Mouse (Mus musculus): ENCODE results near the gene Kcnab3. TPM values are rescaled to one million over a fixed set of nuclear protein-coding genes. Genes with fewer than 3 reads are reported as not detected.
"Not testable (repeated sequence)": the region's sequence is repeated elsewhere in the genome, so short reads cannot be mapped to it uniquely, and the experiment has no call there.

Kcnab3 gene
- total RNA-seq (2021) = 10 to 100 TPM; 12.3 to 17.9 TPM

DNA sequence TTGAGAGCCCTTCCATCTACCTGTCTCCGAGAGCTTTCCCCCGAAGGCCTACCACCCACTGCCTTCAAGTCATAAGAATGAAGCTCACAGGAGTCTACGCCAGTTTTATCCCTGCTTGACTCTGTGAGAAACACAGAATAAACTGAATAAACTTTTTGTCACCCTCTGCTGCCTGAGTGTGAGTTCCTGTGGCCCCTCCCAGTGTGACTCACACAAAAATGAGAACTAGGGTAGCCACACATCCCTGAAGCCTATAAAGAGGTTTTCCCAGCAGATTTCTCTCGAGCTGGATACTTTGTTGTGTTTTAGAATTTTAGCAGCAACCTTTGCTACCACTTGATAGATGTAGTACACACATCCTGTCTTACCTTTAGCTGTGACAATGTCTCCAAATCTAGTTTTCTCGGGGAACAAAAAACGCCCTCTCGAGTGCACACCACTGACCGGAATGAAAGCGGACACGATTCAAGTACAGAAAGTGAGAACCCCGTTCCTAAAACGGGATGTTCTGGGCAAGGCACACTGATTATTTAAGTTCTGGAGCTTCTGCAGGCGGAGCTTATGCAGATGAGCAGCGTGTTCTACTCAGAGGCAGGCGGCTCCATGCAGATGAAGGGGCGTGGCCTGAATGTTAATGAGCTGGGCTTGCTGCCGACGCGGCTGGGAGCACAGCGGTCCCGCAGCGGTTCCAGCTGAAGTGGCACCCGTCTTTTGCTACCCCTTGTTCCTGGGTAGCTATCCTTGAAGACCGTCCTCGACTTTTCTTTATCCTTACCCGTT lies at the start of gene Kcnab3:
Gene Kcnab3, plus strand, starts transcription at position 631 of the 780 bp plus-strand sequence.
- peak; percentile 82 to 91 for DNase-seq (ENCODE audit: extremely low spot score in 1 of 2, low spot score in 2 of 2)
- intact Hi-C loops (cut with DNase I) = no loop called here

- intact Hi-C loops (cut with DNase I) = no loop called here
- DNase-seq (ENCODE audit: extremely low spot score in 1 of 2, low spot score in 2 of 2) = no peak
Measured at GRCm38 (mm10) chr11:69277267-69277666, 48.8 kb upstream of the Kcnab3 start.

DNA sequence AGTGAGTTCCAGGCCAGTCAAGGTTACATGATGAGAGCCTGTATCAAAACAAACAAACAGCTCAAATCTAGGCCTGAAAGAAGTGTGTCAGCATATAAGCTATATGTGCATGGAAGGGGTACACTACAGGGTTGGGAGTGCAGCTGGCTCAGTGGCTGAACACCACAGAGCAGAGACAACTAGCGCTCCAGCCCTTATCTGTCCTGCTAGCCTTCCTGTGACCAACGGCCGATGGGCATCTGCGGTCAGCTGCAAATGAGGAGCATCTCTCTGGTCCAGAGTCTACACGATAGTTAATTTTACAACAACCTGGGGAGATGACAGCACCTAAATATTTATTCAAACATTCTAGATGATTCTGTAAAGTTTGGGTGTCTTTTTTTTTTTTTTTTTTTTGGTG lies 34.9 kb upstream of the Kcnab3 start:
- intact Hi-C loops (cut with DNase I) = no loop called here
- DNase-seq (ENCODE audit: extremely low spot score in 1 of 2, low spot score in 2 of 2) = no peak

- intact Hi-C loops (cut with DNase I) = no loop called here
- no peak for DNase-seq (ENCODE audit: extremely low spot score in 1 of 2, low spot score in 2 of 2)
Measured at GRCm38 (mm10) chr11:69295286-69295685, 30.8 kb upstream of the Kcnab3 start.

- DNase-seq (ENCODE audit: extremely low spot score in 1 of 2, low spot score in 2 of 2) = no peak
- intact Hi-C loops (cut with DNase I) = no loop called here
Measured at GRCm38 (mm10) chr11:69297799-69298198, 28.3 kb upstream of the Kcnab3 start.

DNA sequence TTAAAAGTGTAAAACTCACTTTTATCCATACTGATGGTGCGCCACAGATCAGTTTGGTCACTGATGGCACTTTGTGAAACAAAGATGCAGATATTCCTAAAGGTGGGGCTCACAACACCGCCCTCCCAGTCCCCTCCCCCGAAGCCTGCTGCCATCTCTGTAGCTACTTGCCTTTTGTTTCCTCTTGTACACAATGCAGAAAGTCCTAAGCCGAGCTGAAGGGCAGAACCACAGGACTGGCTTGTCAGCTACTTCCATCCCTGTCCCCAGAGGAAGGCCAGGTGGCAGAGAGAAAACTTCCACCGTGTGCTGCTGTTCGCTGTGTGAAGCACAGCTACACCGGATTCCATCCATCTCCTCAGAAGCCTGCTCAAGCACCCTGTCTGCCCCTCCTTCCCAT lies 27.8 kb upstream of the Kcnab3 start:
- DNase-seq (ENCODE audit: extremely low spot score in 1 of 2, low spot score in 2 of 2) = no peak
- intact Hi-C loops (cut with DNase I) = no loop called here

DNA sequence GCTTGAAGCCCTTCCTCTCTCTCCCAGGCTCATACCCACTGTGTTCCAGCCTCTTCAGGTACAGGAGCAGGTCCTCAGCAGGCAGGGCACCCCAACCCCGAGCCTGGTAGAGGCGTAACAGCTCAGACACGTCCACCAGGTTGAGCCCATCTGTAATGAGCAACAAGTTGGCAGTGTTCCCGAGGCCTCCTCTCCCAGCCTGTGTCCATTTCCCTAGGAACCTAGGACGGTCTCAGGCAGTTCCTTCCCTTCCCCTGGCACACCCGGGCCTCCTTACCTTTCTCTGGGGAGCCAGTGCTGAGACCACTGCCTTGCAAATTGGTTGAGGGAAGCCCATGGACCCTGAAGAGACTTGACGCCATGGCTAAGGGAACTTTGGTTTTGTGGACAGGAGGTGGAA lies 23.2 kb upstream of the Kcnab3 start:
- DNase-seq (ENCODE audit: extremely low spot score in 1 of 2, low spot score in 2 of 2) = no peak
- intact Hi-C loops (cut with DNase I) = no loop called here

GRCm38 (mm10) chr11:69305291-69305690 lies 20.8 kb upstream of the Kcnab3 start:
- intact Hi-C loops (cut with DNase I) = no loop called here
- no peak for DNase-seq (ENCODE audit: extremely low spot score in 1 of 2, low spot score in 2 of 2)

- intact Hi-C loops (cut with DNase I) = no loop called here
- DNase-seq (ENCODE audit: extremely low spot score in 1 of 2, low spot score in 2 of 2) = no peak
Measured at GRCm38 (mm10) chr11:69306039-69306438, 20.0 kb upstream of the Kcnab3 start.

DNA sequence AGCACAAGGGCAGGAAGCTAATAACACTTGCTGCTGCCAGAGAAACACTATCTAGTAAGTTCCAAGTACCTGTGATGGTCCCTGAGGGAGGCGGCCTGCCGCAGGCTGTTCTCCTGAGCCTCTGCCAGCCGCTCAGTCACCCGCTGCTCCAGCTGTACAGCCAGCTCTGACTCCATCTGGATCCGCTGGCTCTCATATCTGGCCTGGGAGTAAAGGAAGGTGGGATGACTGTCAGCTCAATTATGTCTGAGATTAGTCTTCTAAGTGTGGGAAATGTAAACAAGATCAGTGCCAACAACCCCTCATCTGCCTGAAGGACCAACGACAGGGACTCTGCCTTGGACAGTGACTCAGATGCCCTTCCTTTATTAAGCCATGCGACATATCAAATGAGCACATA lies 14.8 kb upstream of the Kcnab3 start:
- no peak for DNase-seq (ENCODE audit: extremely low spot score in 1 of 2, low spot score in 2 of 2)
- intact Hi-C loops (cut with DNase I) = no loop called here

DNA sequence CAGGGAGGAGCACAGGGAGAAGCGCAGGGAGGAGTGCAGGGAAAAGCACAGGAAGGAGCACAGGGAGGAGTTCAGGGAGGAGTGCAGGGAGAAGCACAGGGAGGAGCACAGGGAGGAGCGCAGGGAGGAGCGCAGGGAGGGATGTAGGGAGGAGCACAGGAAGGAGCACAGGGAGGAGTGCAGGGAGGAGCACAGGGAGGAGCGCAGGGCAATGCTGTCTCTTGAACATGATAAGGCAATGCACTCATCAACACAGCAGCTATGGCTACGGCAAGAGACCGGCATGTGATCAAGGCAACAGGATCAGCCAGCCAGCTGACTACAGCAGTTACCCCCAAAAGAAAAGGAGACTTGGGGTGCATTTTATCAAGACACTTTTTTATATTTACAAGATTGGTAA lies 9.7 kb upstream of the Kcnab3 start:
- intact Hi-C loops (cut with DNase I) = no loop called here
- DNase-seq (ENCODE audit: extremely low spot score in 1 of 2, low spot score in 2 of 2) = no peak

- intact Hi-C loops (cut with DNase I); DNase-seq (ENCODE audit: extremely low spot score in 1 of 2, low spot score in 2 of 2): not testable (repeated sequence)
Measured at GRCm38 (mm10) chr11:69318000-69318399, 8.1 kb upstream of the Kcnab3 start.

- intact Hi-C loops (cut with DNase I) = loop anchor here (5.0 kb wide), 1 partner anchor 49 kb away; no protein-coding TSS in a partner anchor
- DNase-seq (ENCODE audit: extremely low spot score in 1 of 2, low spot score in 2 of 2) = no peak
Measured at GRCm38 (mm10) chr11:69321580-69321979, 4.5 kb upstream of the Kcnab3 start.

DNA sequence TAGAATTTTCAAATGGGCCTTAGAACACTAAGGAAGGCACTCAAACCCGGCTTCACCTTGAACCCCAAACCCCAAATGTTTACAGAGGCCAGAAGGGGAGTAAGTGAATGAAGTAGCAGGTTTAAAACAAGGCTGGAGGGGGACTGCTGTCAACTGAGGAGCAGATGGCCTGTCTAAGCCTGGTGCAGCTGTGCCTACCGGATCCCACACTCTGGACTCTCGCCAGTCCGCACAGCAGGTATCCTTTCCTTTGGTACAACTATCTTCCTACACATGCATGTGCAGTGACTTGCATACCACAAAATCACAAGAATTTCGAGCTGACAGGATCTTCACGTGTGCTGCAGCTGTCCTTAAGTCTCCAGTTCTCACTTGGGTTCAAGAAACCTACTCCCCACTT lies 4.0 kb upstream of the Kcnab3 start:
- intact Hi-C loops (cut with DNase I) = loop anchor here (5.0 kb wide), 1 partner anchor 50 kb away; no protein-coding TSS in a partner anchor
- peak in 1 of 2 experiments; percentile 61 for DNase-seq (ENCODE audit: extremely low spot score in 1 of 2, low spot score in 2 of 2)

GRCm38 (mm10) chr11:69322693-69323471 lies 3.2 kb upstream of the Kcnab3 start:
- no peak for DNase-seq (ENCODE audit: extremely low spot score in 1 of 2, low spot score in 2 of 2)
- intact Hi-C loops (cut with DNase I) = loop anchor here (5.0 kb wide), 1 partner anchor 51 kb away; no protein-coding TSS in a partner anchor

GRCm38 (mm10) chr11:69323667-69324111 lies 2.4 kb upstream of the Kcnab3 start, which contains the start of the genes Cntrob and Trappc1:
TSS of gene Cntrob (minus strand) at chr11:69323775.
TSS of gene Trappc1 (plus strand) at chr11:69323980.
- intact Hi-C loops (cut with DNase I) = loop anchor here (5.0 kb wide), 1 partner anchor 51 kb away; no protein-coding TSS in a partner anchor
- DNase-seq (ENCODE audit: extremely low spot score in 1 of 2, low spot score in 2 of 2) = peak; percentile 99 to 100

- no peak for DNase-seq (ENCODE audit: extremely low spot score in 1 of 2, low spot score in 2 of 2)
- intact Hi-C loops (cut with DNase I) = loop anchor here (5.0 kb wide), 1 partner anchor 52 kb away; no protein-coding TSS in a partner anchor
Measured at GRCm38 (mm10) chr11:69324749-69325148, 1.3 kb upstream of the Kcnab3 start.

DNA sequence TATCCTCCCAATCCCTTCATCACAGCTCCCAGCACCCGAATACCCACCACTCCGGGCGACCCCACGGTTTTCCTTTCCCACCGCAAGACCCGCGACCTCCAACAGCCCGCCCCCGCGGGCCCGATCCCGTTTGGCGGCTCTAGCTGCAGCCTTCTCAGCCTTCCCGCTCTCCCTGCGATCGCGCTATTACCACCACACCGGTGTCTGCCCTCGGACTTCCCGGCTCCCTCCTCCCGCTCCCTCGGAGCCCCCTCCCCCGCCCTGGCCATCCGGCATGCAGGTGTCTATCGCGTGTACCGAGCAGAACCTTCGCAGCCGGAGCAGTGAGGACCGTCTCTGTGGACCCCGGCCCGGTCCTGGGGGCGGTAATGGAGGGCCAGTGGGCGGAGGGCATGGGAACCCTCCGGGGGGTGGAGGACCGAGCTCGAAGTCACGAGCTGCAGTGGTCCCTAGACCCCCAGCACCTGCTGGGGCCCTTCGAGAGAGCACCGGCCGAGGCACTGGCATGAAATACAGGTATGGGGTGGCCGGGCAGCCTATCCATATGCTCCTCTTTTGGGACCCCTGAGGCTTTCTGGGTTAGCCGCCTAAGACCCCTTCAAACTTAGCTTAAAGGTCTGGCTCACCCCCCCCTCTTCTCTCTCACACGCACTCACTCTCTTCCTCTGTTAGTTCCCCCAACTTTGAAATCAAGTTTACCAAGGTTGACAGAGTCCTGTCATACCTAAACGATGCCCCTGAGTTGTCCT lies 524 bp downstream of the Kcnab3 start:
- peak in 1 of 2 experiments; percentile 60 for DNase-seq (ENCODE audit: extremely low spot score in 1 of 2, low spot score in 2 of 2)
- intact Hi-C loops (cut with DNase I) = no loop called here

DNA sequence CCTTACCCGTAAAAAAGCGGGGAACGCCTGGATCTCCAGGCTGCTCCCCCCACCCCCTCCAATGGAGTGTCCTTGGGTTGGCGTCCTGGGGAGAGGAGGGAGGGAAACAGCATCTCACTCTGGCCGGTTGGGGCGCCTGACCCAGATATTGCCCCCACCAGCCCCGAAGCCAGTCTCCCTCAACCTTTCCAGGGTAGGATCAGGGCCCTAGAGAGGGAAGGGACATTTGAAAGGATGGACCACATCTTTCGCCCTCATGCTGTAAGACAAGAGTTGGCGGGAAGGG lies 1.0 kb downstream of the Kcnab3 start:
- intact Hi-C loops (cut with DNase I) = no loop called here
- no peak for DNase-seq (ENCODE audit: extremely low spot score in 1 of 2, low spot score in 2 of 2)
